Comparison of ENCODE assay signal across 20 mouse cellular contexts in genomic region chrX:56405482-56405881, GRCm38 (mm10). TPM values are rescaled to one million over a fixed set of nuclear protein-coding genes. Genes with fewer than 3 reads are reported as not detected.
"Had no signal": no experiment of that assay in that cellular context is flagged by ENCODE, and none has a peak within 500 bp of the region (broad histone marks: within the 10 kb centered on the region; RNA-seq: fewer than 3 reads in every experiment).

No protein-coding gene starts in this region.

- ATAC-seq: midbrain, embryonic 15.5 days had no signal

- DNase-seq: kidney, adult 8-10 months; kidney, postnatal 10 days; kidney, postnatal 36 days; layer of hippocampus, postnatal 36 days; liver, embryonic 13.5 days; lung, adult 2 months; right cerebral cortex, adult 18-20 months; right cerebral cortex, postnatal 14 days; right cerebral cortex, postnatal 4 days; thymus, postnatal 25 days had no signal

RNA-seq across cellular contexts. Expression of gene Smim10l2a, which starts 31.1 kb away (rescaled TPM):
- total RNA-seq: neutrophil, adult 5-6 weeks had no signal

RNA-seq across cellular contexts. Expression of gene Gm2174, which starts 42.3 kb away (rescaled TPM):
- total RNA-seq: layer of hippocampus, adult 8-10 months; layer of hippocampus, postnatal 10 days; layer of hippocampus, postnatal 36 days; left cerebral cortex, adult 2 months; left cerebral cortex, postnatal 10 days; left cerebral cortex, postnatal 36 days; liver, adult 2 months; neutrophil, adult 5-6 weeks had no signal
- polyA plus RNA-seq: liver, adult 2 months; lung, adult 2 months; midbrain, embryonic 12.5 days; neural tube, embryonic 13.5 days had no signal

RNA-seq across cellular contexts. Expression of gene Zfp449, which starts 59.3 kb away (rescaled TPM):
- total RNA-seq: neutrophil, adult 5-6 weeks had no signal
